Mouse (Mus musculus): ENCODE measurements around the gene Pou2af1.

The Pou2af1 gene

DNA sequence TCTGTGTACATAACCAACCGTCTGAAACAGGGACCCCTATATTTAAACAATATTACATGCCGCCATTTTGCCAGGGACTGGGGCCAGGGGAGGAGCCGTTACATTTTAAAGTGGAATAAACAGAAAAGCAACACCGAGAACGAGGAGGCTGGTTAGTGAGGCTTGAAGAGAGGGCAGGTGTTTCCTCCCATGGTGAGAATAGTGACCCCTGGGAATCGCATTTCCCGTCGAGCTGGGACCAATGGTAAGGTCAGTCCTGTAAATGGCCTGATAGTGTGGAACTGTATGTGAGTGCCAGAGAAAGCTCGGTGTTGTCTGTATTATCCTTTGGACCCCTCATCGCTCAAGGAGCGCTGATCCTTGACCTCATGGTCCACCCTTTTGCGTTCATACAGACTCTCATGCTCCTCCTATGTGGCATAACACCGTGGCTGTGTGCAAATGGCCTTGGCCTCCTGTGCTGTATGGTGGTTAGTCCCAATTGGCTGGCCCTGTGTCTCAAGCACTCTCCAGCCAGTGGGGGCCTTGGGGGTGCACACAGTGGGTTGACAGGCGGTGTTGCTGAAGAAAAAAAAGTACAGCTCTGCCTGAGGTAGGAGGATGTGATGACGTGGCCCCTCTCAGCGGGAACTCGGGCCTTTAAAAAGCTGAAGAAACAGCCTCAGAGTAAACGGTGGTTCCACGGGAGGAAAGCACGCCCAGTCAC lies at the start of gene Pou2af1:
Gene Pou2af1 (plus strand): TSS at position 686 of the 706 bp plus-strand sequence.
- in situ Hi-C loops (cut with MseI, MboI): no loop called here

DNA sequence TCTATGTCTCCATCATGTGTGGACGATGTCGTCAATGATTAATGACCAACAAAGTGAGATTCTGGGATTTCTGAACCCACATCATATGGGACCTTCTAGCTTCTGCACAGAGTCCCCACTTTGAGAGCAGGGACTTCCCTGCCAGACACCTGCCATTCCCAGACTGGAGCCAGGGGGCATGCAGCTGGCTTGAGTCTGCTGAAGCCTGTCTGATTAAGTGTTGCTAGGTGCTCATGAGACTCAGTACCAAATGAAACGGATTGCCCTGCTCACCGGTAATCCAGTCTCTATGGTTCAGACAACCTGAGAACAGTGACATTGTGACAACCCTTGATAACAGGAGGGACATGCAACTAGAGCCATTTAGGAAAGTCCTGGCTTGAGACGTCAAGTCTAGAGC lies 49.5 kb upstream of the Pou2af1 start:
- in situ Hi-C loops (cut with MseI, MboI): loop anchor here (5.0 to 25.0 kb wide), 2 partner anchors 128 to 748 kb away; no protein-coding TSS in a partner anchor

DNA sequence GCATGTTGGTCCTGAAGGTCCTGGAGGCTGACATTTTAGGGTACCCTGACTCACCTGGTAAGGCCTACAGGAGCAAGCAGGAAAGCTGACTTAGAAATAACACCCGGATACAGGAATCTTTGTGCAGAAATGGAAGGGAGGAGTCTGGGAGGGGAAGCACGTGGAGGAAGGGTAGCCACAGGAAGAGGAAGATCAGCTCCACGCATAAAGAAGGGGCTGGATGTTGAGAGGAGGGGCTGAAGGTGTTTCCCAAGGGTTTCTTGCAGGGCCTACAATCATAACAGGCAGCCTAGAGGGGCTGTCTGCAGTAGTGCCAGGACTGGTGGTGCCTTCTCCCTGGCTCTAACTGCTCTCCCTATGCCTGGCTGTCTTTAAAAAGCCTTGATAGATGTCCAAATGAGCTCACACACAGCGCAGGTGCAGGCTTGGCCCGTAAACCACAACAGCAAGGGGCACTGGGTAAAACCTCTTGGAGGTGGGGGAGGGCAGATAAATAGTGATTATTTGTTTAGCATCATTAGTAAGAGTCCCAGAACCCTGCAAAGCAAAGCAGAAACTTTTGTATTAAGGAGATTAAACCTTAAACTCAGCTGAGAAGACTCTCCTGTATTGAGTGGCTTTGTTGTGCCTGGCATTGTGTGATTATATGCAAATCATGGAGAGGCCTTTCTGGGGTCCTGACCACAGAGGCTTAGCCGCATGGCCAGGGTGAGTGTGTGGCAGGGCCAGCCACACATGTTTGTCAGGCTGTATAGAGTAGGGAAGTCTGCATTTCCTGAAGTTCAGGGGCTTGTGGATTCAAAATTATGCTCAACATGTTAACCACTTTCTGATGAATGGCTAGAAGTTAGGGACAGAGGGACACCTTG lies 48.0 kb upstream of the Pou2af1 start, which contains the start of gene Gm32742:
Gene Gm32742 (minus strand): TSS at position 206 of the 869 bp plus-strand sequence.
- in situ Hi-C loops (cut with MseI, MboI): loop anchor here in 1 of 2 experiments (25.0 kb wide), 1 partner anchor 747 kb away; no protein-coding TSS in a partner anchor

DNA sequence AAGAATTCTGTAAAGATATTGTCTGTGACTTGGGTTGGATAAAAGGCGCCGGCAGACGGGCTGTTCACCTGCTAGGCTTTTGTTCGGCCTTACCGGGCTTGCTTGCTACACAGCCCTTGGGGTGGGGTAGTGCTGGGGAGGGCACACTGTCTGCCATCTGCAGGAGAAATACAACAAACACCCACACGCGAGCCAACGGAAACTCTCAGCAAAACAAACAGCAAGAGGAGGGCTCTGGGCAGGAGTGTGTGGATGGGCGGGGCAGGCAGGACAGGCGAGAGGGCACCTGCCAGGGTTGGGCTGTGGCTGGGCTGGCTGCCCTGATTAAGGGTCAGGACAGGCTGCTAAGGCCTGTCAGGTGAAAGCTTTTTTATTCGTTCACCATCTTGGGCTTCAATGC lies 45.6 kb upstream of the Pou2af1 start:
- in situ Hi-C loops (cut with MseI, MboI): loop anchor here in 1 of 2 experiments (25.0 kb wide), 1 partner anchor 744 kb away; no protein-coding TSS in a partner anchor

DNA sequence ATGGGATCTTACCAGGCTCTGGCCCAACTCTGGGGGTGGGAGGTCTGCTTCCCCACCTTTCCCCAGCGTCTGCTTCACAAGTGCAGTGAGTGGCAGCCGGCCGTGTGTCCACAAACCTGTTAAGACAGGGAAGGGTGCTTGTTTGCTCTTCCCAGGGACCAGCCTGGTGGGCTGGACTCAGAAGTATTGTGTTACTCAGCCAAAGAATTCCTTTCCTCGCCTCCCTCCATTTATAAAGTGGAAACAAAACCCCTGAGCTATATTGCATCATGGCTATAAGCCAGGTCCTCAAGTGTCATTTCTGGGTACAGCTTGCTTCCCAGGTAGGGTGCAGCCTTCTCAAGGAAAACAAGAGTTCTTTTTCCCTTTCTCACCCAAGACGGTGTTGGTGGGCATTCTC lies 44.8 kb upstream of the Pou2af1 start:
- in situ Hi-C loops (cut with MseI, MboI): loop anchor here in 1 of 2 experiments (25.0 kb wide), 1 partner anchor 744 kb away; no protein-coding TSS in a partner anchor

DNA sequence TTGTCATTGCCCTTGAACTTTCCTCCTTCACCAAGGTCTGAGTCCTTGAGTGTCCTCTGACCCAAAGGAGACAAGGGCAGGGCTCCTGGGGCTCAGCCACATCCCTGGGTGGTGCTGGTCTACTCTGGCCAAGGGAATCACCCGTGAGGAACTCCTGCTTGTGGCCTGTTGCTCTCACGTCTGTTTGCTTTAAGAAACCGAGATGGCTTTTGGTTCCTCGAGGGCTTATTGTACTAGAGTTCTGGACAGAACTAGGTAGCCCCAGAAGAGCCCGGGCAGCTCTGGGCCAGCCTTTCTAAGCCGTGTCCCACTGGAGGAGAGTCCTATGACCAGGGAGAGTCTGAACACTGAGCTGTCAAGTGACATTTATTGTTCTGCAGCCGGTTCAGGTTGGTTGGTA lies 44.4 kb upstream of the Pou2af1 start:
- in situ Hi-C loops (cut with MseI, MboI): loop anchor here in 1 of 2 experiments (25.0 kb wide), 1 partner anchor 743 kb away; no protein-coding TSS in a partner anchor

DNA sequence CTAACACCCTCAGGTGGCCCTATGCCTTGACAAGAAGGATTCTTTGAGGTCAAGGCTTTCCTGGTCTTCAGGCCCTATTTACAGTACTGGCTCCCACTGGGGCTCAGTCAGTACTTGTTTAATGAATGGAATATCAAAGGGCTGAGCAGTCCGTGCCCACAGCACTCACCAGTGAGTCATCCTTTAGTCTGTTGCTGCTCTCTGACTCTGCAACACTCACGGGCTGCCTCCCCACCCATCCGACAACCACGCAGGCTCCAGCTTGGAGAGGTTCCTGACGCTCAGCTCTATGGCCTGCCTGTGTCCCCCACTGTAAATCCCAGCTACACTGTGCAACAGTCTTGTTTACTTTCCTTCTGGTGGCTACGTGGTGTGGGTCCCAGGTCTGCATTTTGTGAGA lies 43.2 kb upstream of the Pou2af1 start:
- in situ Hi-C loops (cut with MseI, MboI): loop anchor here in 1 of 2 experiments (25.0 kb wide), 1 partner anchor 742 kb away; no protein-coding TSS in a partner anchor

DNA sequence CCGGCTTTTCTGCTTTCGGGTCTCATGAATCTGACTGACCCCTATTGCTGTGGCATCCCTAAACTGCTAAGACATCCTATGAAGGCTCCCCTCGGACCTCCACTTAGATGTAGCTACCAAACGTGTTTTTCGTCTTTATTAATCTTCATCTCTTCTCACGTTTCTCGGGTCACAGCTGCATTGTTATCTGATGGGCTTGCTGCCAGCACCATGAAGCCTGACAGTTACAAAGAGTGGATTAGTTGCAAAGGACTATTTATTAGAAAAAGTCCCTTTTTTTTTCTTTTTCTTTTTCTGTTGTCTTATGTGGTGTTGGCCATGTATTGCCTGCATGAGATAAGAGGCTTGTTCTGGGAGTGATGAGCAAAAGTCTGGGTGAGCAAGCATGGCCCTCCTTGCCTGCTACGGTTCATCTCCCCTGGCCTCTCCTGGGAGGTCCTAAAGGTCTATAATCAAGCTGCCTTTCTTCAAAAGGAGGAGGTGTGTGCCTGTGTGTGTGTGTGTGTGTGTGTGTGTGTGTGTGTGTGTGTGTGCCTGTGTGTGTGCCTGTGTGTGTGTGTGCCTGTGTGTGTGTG lies 38.5 kb upstream of the Pou2af1 start:
- in situ Hi-C loops (cut with MseI, MboI): loop anchor here in 1 of 2 experiments (25.0 kb wide), 1 partner anchor 737 kb away; no protein-coding TSS in a partner anchor

DNA sequence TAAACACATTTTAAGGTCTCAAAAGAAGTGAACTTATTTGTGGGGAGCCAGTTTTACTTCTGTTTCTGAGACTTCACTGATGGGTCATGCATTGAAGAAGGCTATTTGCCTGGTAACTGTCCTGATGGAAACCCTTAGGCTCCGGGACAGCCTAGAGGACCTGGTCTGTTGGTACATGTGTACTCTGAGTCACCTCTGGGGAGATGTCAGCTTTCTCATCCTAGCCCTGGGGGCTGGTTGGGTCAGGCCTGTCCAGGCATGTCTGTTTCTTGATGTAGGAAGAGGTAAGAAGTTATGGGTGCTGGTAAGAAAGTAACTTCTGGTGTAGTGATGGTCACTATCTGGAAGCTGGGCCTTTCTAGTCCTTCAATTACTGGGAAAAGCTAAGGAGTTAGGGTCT lies 37.8 kb upstream of the Pou2af1 start:
- in situ Hi-C loops (cut with MseI, MboI): no loop called here

DNA sequence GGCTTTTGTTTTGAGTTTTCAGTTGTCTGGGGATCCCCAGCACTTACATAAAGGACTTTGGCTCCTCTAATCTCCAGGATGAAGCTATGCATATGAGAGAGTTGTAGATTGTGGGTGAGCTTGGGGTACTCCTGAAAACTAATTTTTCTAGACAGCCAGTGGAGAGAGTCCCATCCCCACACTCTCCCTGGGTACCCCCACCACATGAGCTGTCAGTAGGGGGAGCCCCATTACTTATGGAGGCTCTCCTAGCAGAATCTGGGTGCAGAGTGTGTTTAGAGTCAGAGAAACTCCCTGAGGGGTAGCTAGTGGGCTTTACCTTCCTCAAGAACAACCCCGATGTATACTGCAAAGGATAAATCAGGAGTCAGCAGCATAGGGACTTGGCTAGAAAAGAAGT lies 35.2 kb upstream of the Pou2af1 start:
- in situ Hi-C loops (cut with MseI, MboI): no loop called here

DNA sequence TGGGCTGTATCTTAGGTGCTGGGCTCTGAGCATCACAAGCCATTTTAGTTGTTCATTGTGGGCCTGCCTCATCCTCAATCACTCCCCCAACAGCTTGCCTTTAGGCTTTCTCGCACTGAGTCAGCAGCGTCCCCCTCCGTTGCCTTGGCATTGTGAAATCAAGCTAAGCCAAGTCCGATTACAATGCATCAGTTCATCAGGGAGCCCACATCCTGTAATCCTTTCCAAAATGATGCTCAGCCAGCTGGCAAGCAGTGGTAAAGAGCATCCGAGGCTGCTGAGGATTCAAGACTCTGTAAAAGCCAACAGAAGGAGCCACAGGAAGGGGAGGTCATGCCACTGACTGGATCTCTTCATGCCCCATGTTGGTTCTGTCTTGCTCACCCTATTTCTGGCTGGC lies 32.9 kb upstream of the Pou2af1 start:
- in situ Hi-C loops (cut with MseI, MboI): no loop called here

DNA sequence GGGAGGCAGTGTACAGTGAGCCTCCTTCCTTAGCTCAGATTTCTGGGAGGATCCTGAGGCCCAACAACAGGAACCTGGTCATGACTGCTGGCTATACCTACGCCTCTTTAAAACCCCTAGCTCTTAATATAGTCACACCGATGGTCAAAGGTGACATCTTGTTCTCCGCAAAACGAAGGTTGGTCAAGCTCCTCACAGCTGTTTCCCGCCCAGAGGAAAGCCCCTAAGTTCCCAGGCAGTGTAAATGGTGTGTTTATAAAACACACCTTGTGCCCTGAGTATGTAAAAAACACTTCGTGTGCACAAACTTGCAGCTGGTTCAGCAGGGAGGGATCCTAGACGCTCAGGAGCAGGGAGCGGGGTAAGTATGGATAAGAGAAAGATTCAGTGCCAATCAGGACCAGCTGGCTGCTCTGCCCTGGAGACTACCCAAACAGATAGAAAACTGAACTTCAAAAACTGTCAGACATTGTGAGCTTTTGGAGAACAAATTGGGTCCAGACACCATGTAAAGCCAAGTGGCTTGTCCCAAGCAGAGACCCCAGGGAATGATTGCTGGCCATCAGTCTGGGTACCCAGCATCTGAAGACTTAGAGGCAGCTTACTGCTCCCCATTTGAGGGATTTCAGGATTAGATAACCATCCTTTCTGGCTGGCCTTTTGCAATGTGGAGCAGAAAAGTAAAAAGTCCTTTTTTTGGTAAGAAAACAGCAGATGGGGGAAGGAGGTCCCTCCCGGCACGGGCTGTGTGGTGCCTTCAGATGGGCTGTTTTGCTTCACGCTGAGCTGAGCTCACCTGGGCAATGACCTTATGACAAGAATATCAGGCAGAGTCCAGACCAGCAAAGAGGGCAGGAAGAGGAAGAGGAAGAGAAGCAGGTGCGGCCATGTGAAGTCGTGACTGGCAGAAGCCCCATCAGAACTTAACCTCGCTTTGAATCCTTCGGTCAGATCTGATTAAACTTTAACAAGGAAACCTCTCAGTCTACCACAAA lies 30.5 kb upstream of the Pou2af1 start:
- in situ Hi-C loops (cut with MseI, MboI): no loop called here

DNA sequence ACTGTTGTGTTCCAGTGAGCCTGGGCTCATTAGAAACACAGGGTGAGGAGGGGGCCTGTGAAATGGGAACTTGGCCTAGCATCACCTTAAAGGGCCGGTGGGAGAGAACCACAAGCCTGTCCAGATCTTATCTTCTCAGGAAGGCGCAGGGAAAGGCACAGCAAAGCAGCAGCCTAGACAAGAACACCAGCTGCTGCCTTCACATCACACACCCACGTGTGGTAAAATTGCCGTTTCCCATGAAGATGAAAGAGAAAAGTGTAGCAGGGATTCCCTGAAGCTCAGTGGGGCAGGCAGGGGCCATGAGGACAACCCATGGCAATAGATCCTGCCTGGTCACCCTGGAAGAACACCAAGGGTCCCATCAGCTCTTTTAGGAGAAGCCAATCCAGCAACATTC lies 28.1 kb upstream of the Pou2af1 start:
- in situ Hi-C loops (cut with MseI, MboI): no loop called here

DNA sequence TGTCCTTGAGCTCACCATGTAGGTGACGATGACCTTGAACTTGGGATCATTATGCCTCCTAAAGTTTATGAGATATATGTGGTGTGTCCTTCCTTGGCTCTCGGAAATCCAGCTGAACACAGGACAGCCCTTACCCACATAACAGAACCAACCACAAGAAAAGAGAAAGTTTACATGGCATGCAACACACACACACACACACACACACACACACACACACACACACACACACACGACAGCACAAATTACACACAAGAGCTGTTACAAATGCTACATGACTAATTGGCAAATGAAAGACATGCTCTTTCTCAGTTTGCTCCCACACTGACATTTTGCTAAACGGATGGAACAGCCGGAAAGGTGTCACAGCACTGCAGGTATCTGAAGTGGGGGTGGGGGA lies 27.6 kb upstream of the Pou2af1 start:
- in situ Hi-C loops (cut with MseI, MboI): no loop called here

DNA sequence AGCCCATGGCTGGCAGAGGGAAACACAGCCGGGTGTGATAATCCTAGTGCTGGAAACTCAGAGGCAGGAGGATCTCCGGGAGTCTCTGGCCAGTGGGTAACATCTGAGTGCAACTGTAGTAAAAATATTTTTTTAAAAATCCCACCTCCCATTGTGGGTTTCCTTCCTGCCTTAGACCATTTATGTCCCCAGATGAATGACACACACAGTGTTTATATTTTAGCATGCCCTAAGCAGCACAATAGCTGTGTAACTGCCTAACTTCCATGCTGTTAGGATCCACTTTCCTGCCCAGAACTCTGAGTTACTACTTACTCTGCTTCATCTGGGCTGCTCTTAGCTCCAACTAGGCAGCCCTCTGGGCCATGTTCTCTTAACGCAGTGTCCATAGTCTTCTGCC lies 22.9 kb upstream of the Pou2af1 start:
- in situ Hi-C loops (cut with MseI, MboI): no loop called here

DNA sequence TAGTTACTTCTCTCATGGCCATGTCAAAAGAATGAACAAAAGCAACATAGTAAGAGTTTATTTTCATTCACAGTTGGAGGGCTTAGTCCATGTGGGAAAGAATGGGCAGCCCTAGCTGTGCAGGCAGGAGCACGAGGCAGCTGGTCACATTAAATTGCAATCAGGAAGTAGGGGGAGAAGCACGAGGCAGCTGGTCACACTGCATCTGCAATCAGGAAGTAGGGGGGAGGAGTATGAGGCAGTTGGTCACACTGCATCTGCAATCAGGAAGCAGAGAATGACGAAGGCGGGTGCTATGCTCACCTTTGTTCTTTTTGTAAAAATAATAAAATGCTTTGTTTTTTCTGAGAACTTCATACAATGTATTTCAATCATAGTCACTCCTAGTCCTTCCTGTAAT lies 18.7 kb upstream of the Pou2af1 start:
- in situ Hi-C loops (cut with MseI, MboI): no loop called here

DNA sequence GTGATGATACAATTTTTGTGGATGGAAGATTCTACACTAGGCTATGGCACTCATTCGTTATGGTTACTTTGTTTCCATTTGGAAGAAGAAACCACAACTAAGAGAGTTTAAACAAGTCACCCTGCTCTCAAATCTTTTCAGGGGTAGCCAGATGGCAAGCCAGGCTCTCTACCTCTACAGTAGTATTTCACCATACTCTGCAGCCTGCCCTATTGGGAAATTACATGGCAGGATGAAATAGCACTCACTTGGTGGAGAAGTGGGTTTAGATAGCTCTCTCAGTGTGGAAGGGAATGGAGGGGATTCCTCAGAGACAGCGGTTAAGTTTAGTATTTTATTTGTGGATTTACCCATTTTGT lies 4.6 kb upstream of the Pou2af1 start:
- in situ Hi-C loops (cut with MseI, MboI): no loop called here

DNA sequence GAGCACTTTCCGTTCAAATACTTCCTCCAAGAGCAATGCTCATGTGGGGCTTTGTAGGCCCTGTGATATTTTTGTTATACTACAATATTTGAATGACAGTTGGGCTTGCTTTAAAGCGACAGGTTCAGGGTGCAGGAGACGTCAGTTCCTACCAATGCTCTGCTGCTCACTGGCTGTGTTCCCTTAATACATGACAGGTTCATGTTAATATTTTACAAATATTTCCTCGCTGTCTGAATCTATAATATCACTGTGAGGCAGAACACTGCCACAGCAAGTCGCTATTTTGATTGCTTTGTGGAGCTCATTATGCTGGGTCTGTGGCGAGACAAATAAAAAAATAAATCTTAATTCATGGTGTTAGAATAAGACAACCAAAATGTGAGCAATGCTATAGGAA lies 2.3 kb upstream of the Pou2af1 start:
- in situ Hi-C loops (cut with MseI, MboI): no loop called here

DNA sequence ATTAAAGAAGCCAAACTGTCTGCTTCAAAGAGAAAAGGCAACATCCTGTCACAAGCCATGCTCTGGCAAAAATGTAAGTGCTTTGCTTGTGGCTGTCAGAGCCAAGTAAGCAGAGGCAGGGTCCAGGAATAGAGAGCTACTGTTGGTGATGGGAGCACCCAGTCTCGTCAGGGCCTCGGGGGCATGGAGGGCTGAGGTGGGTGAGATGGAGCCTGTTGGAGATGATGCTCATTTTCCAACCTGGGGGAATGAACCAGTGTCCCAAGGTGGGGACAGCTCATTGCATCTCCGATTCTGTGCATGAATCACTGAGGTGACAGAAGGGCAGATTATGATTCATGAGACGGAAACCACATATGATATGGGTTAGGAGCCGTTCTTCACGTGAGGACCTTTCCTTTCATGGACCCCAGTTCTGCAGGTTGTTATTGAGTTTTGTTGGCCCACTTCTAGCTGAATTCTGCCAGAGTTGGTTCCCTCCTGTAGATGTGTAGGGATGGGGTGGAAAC lies 275 bp downstream of the Pou2af1 start:
- in situ Hi-C loops (cut with MseI, MboI): no loop called here

DNA sequence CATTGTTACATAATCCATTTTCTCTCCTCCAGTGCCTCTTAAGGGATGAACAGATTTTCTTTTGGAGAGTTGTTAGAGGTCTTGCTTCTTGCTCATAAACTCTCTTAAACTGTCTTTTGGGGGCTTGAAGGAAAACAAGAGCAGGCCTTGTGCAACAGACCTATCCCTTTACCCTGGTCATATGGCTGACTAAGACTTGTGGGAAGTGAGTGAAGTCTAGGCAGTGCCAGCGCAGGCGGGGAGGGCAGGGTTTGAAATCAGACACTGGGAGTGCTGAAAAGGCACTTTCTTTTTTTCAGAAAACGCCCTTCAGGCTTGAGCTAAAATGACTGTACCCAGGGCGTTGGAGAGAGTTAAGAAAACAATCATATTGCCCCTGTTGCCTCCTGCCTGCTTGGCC lies 1.8 kb downstream of the Pou2af1 start:
- in situ Hi-C loops (cut with MseI, MboI): no loop called here

DNA sequence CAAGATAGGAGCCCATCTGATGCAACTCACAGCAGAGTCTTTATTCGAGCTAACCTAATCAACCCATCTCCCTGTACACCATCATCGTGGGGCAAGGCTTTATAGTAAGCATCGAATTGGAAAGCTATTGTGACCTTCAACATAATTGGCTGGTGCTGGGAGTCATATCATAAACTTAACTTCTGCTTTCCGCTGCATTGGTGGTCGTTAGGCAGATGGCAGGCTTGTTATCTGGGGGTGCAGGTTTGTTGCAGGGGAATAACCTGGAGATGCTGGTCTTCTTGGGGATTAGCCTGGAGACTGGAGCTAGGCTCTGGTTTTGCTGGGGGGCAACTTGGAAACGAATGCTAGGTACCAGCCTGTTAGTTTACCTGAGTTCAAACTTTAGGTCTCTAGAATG lies 2.4 kb downstream of the Pou2af1 start:
- in situ Hi-C loops (cut with MseI, MboI): no loop called here
